Mouse (Mus musculus): ENCODE data around the gene Traf3ip1. TPM values are rescaled to one million over a fixed set of nuclear protein-coding genes. Genes with fewer than 3 reads are reported as not detected.

Gene Traf3ip1
- polyA plus RNA-seq, 1 experiment from 2014 or later, result 3.6 TPM

GRCm38 (mm10) chr1:91456301-91456801 is 38.1 kb upstream of the Traf3ip1 start:
- no peaks in the 10 kb centered on the region; the same call in 1 of the 2 replicates for H3K27me3 ChIP-seq (replicated peaks)
- no peaks in the 10 kb centered on the region for H3K36me3 ChIP-seq
- peak overlapping the region; percentile 34 for H3K4me2 ChIP-seq
- no peak overlapping the region for H3K9ac ChIP-seq
- H3K4me1 ChIP-seq, result peaks cover 60% of the 10 kb centered on the region
- WGBS (ENCODE audit: insufficient replicate concordance), result 47% methylated on average over 11 of the region's 11 CpGs
- H3K27ac ChIP-seq, result peak overlapping the region; percentile 72
- no peak overlapping the region for H3K4me3 ChIP-seq
- no peak for ATAC-seq
- H3K9me3 ChIP-seq (replicated peaks), result no peaks in the 10 kb centered on the region

- WGBS (ENCODE audit: insufficient replicate concordance), result 72% methylated on average over 4 of the region's 4 CpGs
- H3K4me3 ChIP-seq, result no peak overlapping the region
- no peaks in the 10 kb centered on the region for H3K9me3 ChIP-seq (replicated peaks)
- no peaks in the 10 kb centered on the region; the same call in 1 of the 2 replicates for H3K27me3 ChIP-seq (replicated peaks)
- H3K9ac ChIP-seq, result no peak overlapping the region
- ATAC-seq, result no peak
- no peaks in the 10 kb centered on the region for H3K36me3 ChIP-seq
- H3K4me2 ChIP-seq, result no peak overlapping the region
- peaks cover 64% of the 10 kb centered on the region for H3K4me1 ChIP-seq
- peak overlapping the region; percentile 72; the same call in 1 of the 2 replicates for H3K27ac ChIP-seq
These were observed 37.3 kb upstream of the Traf3ip1 start for GRCm38 (mm10) chr1:91457116-91457515.

GRCm38 (mm10) chr1:91457698-91458097 is 36.7 kb upstream of the Traf3ip1 start:
- 56% methylated on average over 5 of the region's 5 CpGs for WGBS (ENCODE audit: insufficient replicate concordance)
- H3K4me1 ChIP-seq, result peaks cover 64% of the 10 kb centered on the region

GRCm38 (mm10) chr1:91458223-91458861 is 36.1 kb upstream of the Traf3ip1 start:
- H3K9me3 ChIP-seq (replicated peaks), result no peaks in the 10 kb centered on the region
- H3K9ac ChIP-seq, result peak overlapping the region; percentile 75
- peaks cover 64% of the 10 kb centered on the region for H3K4me1 ChIP-seq
- peak overlapping the region; percentile 67 for H3K4me3 ChIP-seq
- no peak for ATAC-seq
- H3K4me2 ChIP-seq, result peak overlapping the region; percentile 94
- H3K27ac ChIP-seq, result peak overlapping the region; percentile 67; the same call in 1 of the 2 replicates
- peaks cover 3% of the 10 kb centered on the region; the same call in 1 of the 2 replicates for H3K27me3 ChIP-seq (replicated peaks)
- 32% methylated on average over 8 of the region's 8 CpGs for WGBS (ENCODE audit: insufficient replicate concordance)
- no peaks in the 10 kb centered on the region for H3K36me3 ChIP-seq

More at GRCm38 (mm10) chr1:91457698-91458097, 36.7 kb upstream of the Traf3ip1 start:
- no peak overlapping the region for H3K27ac ChIP-seq
- no peak for ATAC-seq
- H3K4me3 ChIP-seq, result peak overlapping the region; percentile 67
- peak overlapping the region; percentile 94 for H3K4me2 ChIP-seq
- H3K9ac ChIP-seq, result no peak overlapping the region
- no peaks in the 10 kb centered on the region for H3K9me3 ChIP-seq (replicated peaks)
- no peaks in the 10 kb centered on the region; the same call in 1 of the 2 replicates for H3K27me3 ChIP-seq (replicated peaks)
- no peaks in the 10 kb centered on the region for H3K36me3 ChIP-seq

- Histone ChIP-seq H3K27ac (peak within 1 kb of the TSS; percentile 67), H3K4me3 (peak within 1 kb of the TSS; percentile 67), H3K36me3 (no peaks in the 10 kb centered on the region), H3K9ac (peak within 1 kb of the TSS; percentile 75), H3K27me3 (replicated peaks) (peaks cover 3% of the 10 kb centered on the region; the same call in 1 of the 2 replicates), H3K9me3 (replicated peaks) (no peaks in the 10 kb centered on the region), H3K4me2 (peak within 1 kb of the TSS; percentile 94), H3K4me1 (peaks cover 58% of the 10 kb centered on the region)
- peak; percentile 94 for ATAC-seq
- under 1% methylated on average over 83 of the region's 91 CpGs for WGBS (ENCODE audit: insufficient replicate concordance)
These were observed 35.2 kb upstream of the Traf3ip1 start, which contains the start of gene Per2 for GRCm38 (mm10) chr1:91459059-91459809. Per2 (minus strand) TSS chr1:91459324.

- Histone ChIP-seq H3K27ac (no peak overlapping the region), H3K9ac (0 out of 2 replicates have a peak overlapping the region, but pooled peaks have one; percentile 62), H3K9me3 (replicated peaks) (no peaks in the 10 kb centered on the region), H3K36me3 (no peaks in the 10 kb centered on the region), H3K4me3 (peak overlapping the region; percentile 67), H3K4me2 (peak overlapping the region; percentile 94), H3K27me3 (replicated peaks) (peaks cover 5% of the 10 kb centered on the region), H3K4me1 (peaks cover 51% of the 10 kb centered on the region)
- WGBS (ENCODE audit: insufficient replicate concordance), result 32% methylated on average over 7 of the region's 7 CpGs
- ATAC-seq, result no peak
These were observed 34.4 kb upstream of the Traf3ip1 start for GRCm38 (mm10) chr1:91460069-91460468.

GRCm38 (mm10) chr1:91460564-91460963 is 33.9 kb upstream of the Traf3ip1 start:
- Histone ChIP-seq H3K9ac (no peak overlapping the region), H3K4me3 (no peak overlapping the region), H3K36me3 (no peaks in the 10 kb centered on the region), H3K4me1 (peaks cover 46% of the 10 kb centered on the region), H3K27me3 (replicated peaks) (peaks cover 8% of the 10 kb centered on the region), H3K27ac (no peak overlapping the region), H3K4me2 (peak overlapping the region; percentile 94), H3K9me3 (replicated peaks) (no peaks in the 10 kb centered on the region)
- WGBS (ENCODE audit: insufficient replicate concordance), result 35% methylated on average over 4 of the region's 4 CpGs
- ATAC-seq, result no peak

GRCm38 (mm10) chr1:91463336-91463995 is 31.0 kb upstream of the Traf3ip1 start:
- no peaks in the 10 kb centered on the region for H3K9me3 ChIP-seq (replicated peaks)
- no peak overlapping the region for H3K4me2 ChIP-seq
- no peaks in the 10 kb centered on the region for H3K36me3 ChIP-seq
- H3K27me3 ChIP-seq (replicated peaks), result peaks cover 8% of the 10 kb centered on the region
- 74% methylated on average over 13 of the region's 13 CpGs for WGBS (ENCODE audit: insufficient replicate concordance)
- H3K4me3 ChIP-seq, result no peak overlapping the region
- H3K9ac ChIP-seq, result no peak overlapping the region
- H3K27ac ChIP-seq, result no peak overlapping the region
- ATAC-seq, result no peak
- H3K4me1 ChIP-seq, result peaks cover 24% of the 10 kb centered on the region

- Histone ChIP-seq H3K4me1 (peaks cover 19% of the 10 kb centered on the region), H3K4me2 (peak overlapping the region; percentile 18; the same call in 1 of the 2 replicates), H3K4me3 (no peak overlapping the region), H3K36me3 (no peaks in the 10 kb centered on the region), H3K27ac (peak overlapping the region; percentile 76; the same call in 1 of the 2 replicates), H3K27me3 (replicated peaks) (peaks cover 8% of the 10 kb centered on the region), H3K9ac (no peak overlapping the region), H3K9me3 (replicated peaks) (no peaks in the 10 kb centered on the region)
- ATAC-seq, result no peak
- 67% methylated on average over 5 of the region's 5 CpGs for WGBS (ENCODE audit: insufficient replicate concordance)
These were observed 30.0 kb upstream of the Traf3ip1 start for GRCm38 (mm10) chr1:91464436-91464835.

- Histone ChIP-seq H3K27ac (peak overlapping the region; percentile 76), H3K4me1 (peaks cover 10% of the 10 kb centered on the region), H3K4me2 (peak overlapping the region; percentile 18; the same call in 1 of the 2 replicates), H3K27me3 (replicated peaks) (peaks cover 8% of the 10 kb centered on the region), H3K4me3 (no peak overlapping the region), H3K36me3 (no peaks in the 10 kb centered on the region), H3K9me3 (replicated peaks) (no peaks in the 10 kb centered on the region), H3K9ac (no peak overlapping the region)
- 18% methylated on average over 1 of the region's 1 CpGs for WGBS (ENCODE audit: insufficient replicate concordance)
- peak; percentile 47; the same call in 1 of the 2 replicates for ATAC-seq
These were observed 29.2 kb upstream of the Traf3ip1 start for GRCm38 (mm10) chr1:91465244-91465643.

- no peaks in the 10 kb centered on the region for H3K9me3 ChIP-seq (replicated peaks)
- 70% methylated on average over 6 of the region's 6 CpGs for WGBS (ENCODE audit: insufficient replicate concordance)
- H3K27ac ChIP-seq, result 0 out of 2 replicates have a peak overlapping the region, but pooled peaks have one; percentile 41
- no peak overlapping the region for H3K9ac ChIP-seq
- H3K27me3 ChIP-seq (replicated peaks), result peaks cover 8% of the 10 kb centered on the region; the same call in 1 of the 2 replicates
- no peaks in the 10 kb centered on the region for H3K36me3 ChIP-seq
- no peak overlapping the region for H3K4me3 ChIP-seq
- no peak overlapping the region for H3K4me2 ChIP-seq
- peaks cover 4% of the 10 kb centered on the region; the same call in 1 of the 2 replicates for H3K4me1 ChIP-seq
- ATAC-seq, result no peak
These were observed 28.3 kb upstream of the Traf3ip1 start for GRCm38 (mm10) chr1:91466186-91466585.
